Mouse (Mus musculus) telencephalon, adult 2 months (tissue): ENCODE results near the gene Ddx20.

Experiments used
- DNase-seq: peaks from one replicate; pipeline ENCODE4 v3.0.0-alpha.2; 2011; ENCODE audit warnings: low read depth, low spot score

The Ddx20 gene

DNA sequence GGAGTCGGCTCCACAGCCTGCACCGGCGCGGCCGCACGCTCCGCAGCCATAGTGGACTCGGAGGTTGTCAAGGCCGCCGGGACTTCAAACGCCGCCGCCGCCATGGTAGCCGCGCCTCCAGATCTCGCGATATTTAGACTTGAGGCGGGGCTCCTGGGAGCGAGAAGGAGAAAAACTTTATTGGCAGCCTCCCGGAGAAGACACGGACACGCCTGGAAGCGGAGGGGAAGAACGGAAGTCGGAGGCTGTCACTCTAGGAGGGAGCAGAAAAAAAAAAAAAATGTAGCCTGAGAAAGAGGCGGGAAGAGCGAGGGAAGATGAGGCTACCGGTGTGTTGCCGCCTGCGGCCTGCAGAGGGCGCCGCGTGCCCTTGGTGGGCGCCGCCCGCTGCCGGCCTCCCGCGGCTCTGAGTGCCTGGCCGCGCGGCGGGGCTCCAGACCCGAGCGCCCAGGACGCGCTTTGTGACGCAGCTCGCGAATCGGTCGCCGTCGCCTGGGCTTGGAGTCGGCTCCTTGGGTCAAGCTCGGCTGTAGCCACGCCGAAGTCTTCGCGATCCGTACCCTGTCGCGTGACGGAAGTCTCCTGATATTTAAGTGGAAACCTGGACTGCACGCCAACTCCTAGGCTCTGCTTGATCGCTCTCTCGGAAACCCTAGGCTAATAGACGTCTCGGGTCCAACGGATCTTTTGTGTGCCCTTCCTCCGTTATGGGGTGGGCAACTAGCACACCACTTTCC lies at the start of gene Ddx20:
Gene Ddx20, minus strand, starts transcription at position 251 of the 737 bp plus-strand sequence.
- peak; percentile 98 for DNase-seq

DNA sequence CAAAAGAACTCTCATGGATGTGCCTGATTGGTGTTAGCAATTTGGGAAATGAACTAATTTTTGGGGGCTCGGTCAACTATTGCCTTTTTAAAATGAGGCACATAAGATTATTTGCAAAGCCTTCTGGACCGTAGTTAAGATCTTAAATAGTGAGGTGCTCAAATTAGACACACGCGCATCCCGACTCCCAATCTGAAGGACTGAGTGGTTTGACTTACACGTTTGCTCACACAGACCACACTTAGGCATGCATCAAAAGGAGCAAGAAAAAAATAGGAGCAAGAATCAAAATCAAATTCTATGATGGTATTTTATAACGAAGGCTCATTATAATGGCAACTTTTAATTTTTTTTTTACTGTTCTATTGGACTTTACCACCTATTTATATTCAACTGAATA lies 49.7 kb upstream of the Ddx20 start:
- DNase-seq = no peak

DNA sequence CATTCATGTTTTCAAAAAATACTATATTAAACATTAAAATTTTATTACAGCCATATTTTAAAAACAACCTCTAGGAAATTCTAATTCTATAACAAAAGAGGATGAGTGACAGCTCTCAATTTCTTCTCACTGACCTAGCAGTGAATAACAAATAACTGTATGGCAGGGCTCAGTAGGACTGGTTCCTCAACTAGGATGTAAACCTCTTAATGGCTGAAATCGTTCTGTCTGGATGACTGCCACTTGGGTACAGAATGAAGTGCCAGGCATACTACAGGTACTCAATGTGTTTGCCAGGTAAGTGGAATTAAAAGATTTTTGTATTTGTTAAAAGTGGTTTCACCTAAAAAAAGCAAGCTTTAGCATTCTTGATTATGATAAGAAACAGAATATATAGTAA lies 48.8 kb upstream of the Ddx20 start:
- no peak for DNase-seq

DNA sequence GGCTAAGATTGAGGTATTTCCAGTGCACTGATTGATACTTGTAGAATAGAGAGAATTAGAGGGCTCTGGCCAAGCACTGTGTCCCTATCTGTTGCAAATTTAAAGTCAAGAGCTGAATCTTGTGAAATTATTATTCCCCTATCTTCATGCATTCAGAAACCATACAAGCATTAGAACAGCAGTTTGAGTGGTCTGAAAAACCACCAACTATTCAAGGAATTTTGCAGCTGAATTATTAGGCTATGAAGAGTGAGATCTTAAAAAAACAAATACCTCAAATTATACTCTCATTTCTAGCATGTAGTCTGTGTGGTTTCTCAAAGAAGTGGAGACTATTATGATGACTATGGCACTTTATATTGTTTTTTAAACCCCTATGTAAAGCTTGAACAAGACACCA lies 47.9 kb upstream of the Ddx20 start:
- DNase-seq = no peak

DNA sequence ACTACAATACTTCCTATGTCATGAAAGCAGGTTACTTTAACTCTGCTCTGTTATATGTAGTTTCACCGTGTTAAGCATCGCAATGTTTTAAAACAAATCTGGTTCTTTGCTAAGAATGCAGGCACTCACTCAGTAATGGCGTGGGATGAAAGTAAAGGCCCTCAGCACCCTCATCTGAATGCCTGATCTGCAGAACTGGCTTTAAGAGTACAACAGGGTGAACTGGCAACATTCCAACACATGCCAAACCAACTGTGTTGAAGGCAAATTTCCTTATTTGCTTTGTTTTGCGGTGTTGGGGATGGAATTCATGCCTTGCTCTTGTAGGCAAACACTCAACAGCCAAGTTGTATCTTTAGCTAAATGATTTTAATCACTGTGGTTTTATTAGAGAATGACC lies 46.2 kb upstream of the Ddx20 start:
- no peak for DNase-seq

DNA sequence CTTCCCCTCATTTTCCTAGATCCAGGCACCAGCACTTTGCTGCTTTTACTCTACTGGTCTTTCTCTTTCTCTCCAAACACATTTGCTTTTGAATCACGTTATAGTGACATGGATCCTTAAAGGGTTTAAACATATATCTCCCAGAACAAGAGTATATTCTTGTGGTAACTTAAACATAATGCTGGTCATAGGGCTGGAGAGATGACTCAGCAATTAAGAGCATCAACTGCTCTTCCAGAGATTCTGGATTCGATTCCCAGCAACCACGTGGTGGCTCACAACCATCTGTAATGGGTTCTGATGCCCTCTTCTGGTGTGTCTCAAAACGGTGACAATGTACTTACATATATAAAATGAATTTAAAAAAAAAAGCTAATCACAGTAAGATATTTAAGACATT lies 45.0 kb upstream of the Ddx20 start:
- no peak for DNase-seq

DNA sequence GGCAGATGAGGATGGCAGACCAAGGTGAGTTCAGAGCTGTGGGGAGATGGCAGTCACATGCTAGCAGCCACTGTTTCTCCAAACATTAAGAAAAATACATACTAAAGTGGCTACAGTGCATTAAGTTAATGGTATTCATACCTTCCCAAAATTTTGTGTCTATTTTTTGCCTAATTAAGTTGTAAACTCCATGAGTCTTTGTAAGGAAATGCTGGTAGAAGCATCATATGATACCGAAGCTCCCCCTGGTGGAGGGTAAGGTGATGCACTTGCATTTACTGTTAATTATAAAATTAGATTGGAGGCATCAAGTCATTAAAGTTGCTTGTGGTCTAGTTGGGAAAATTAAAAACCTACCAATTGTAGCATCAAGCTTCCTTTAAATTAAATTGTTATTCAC lies 38.7 kb upstream of the Ddx20 start:
- no peak for DNase-seq

DNA sequence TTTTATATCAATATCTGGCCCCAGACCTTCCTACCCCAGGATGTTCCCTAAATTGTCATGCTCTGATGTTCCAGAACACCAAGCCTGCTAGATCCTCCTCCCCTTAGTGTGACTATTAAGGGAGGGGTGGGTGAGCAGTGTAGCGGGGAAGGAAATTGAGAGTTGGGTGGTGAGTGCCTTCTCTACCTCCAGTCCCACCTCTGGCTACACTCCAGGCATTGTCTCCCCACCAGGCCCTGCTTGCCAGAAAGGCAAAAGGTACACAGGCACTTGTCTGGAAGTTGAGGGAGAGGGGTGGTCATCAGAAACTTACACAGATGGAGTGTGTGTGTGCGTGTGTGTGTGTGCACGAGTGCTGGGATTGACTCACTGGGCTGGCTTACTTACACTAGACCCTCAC lies 35.1 kb upstream of the Ddx20 start:
- DNase-seq = no peak

DNA sequence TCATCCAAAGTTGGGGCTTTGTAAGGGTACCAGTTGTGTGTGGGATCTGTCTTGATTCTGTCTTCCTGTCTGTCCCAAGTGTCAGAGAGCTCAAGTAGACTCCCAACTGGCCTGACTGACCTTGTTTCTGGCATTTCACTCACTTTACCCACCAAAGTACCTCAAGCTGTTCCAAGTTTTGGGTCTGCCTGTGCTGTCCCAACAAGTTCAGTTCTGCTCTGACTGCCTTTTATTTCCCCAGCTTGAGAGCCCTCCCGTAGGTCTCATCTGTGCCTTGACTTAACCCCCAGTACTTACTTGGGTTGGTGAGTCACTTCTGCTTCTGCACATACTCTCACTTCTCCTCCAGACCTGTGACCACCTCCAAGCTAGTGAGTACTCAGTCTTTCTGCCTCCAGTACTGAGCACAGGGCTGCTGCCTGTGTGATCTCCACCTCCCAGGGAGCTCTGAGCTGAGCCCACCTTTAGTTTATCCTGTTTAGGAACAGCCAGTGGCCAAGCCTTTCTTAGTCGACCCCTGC lies 34.4 kb upstream of the Ddx20 start:
- DNase-seq = no peak

DNA sequence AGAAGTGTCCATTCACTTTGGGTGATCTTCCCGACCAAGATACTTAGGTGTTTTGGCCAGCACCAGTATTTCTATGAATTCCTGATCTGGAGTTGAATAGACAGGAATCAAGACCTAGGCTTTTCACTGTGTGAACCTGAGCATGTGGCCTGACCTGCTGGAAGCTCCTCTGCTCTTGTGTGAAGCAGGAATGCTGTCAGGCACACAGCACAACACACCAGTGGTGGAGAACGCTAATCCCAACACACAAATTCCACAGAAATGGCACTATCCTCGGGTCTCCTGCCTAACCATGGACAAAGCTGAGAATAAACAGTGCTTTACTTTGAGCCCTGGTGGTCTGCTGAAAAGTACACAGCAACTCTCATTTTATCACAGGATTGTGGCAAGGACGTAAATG lies 33.1 kb upstream of the Ddx20 start:
- DNase-seq = no peak

DNA sequence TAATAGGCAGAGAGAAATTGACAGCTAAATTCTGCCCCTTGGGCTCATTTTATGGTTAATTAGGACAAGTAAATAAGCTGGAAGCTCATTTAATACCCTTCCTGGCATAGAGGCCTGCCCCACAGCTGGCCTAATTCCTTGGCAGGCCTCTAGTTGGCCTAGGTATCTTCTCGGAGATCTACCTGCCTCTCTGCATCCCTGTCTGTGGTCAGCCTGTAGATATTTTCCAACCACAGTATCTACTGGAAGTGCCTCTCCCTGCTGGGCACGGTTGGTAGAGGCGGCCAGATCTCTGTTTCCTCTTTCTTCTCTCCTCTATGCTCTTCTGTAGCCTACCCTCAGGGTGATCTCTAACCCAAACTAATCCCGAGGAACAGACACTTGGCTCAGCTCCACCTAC lies 32.6 kb upstream of the Ddx20 start:
- no peak for DNase-seq

DNA sequence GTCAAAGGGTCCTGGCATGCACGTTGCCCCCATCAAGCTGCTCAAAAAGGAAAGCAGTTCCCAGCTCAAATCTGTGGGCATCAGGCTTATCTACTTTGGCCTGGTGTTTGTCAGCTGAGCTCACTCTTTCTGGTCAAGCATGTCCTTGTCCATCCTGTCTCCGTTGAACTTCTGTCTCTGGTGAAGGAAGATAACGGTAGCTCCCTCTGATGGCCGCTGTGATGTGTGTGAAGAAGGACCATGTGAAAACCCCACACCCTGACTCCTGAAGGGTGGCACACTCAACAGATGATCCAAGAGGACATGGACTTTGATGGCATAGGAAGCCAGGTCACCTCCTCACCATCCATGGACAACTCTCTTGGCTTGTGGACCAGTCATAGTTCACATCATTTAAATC lies 31.4 kb upstream of the Ddx20 start:
- DNase-seq = no peak

DNA sequence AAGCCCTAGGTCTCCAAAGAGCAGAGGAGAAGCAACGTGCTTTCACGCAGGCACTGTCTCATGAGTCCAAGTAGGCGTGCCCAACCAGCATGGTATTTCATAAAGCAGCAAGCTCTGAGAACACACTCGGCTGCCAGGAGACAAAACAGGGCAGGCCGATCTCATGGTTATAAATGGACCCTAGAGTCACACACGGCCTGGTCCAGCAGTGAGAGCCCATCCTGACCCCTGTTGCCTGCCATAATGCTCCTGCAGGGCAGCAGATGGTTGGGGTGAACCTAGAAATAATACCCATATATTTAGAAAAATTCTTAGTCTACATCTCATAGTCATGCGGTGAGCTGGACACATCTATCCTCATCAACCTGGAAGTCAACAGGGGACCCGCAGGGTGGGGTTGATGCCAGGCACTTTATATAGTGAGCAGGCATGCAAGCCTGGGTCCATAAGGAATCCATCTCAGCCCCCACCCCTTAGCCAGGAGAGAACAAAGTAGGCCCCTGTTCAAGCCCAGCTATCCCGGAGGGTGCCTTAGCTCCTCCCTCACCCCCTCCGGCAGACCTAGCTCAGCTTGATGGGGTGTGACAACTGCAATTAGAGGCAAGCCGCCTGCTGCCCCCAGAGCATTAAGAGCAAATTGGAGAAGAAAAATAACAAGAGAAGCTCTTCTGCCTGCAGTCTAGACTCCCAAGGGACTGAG lies 30.6 kb upstream of the Ddx20 start:
- DNase-seq = no peak

DNA sequence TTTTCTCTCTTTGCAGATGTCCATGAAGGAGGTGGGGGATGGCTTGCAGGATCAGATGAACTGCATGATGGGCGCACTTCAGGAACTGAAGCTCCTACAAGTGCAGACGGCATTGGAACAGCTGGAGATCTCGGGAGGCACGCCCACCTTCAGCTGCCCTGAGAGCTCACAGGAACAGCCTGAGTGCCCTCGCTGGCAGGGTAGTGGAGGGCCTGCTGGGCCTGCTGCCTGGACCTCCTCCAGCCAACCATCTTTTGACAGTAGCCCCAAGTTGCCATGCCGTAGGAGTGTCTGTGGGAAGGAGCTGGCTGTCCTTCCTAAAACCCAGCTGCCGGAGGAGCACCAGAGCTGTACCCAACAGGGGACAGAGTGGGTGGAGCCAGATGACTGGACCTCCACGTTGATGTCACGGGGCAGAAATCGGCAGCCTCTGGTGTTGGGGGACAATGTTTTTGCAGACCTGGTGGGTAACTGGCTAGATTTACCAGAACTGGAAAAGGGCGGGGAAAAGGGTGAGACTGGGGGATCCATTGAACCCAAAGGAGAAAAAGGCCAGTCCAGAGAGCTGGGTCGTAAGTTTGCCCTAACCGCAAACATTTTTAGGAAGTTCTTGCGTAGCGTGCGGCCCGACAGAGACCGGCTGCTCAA lies 29.1 kb upstream of the Ddx20 start:
- DNase-seq = no peak

DNA sequence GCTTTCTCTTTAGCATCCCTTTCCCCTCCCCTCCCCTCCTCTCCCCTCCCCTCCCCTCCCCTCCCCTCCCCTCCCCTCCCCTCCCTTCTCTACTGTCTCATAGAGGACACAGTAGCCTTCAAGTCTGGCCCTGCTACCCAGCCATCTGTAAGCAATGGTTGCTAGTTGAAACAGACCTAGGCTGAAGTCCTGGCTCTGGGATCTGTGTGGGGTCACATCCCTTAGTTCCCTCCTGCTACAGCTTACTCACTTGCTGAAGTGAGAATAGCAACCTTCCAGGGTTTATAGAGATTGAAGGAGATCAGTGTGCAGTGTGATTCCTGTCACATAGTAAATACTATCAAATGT lies 27.4 kb upstream of the Ddx20 start:
- no peak for DNase-seq

DNA sequence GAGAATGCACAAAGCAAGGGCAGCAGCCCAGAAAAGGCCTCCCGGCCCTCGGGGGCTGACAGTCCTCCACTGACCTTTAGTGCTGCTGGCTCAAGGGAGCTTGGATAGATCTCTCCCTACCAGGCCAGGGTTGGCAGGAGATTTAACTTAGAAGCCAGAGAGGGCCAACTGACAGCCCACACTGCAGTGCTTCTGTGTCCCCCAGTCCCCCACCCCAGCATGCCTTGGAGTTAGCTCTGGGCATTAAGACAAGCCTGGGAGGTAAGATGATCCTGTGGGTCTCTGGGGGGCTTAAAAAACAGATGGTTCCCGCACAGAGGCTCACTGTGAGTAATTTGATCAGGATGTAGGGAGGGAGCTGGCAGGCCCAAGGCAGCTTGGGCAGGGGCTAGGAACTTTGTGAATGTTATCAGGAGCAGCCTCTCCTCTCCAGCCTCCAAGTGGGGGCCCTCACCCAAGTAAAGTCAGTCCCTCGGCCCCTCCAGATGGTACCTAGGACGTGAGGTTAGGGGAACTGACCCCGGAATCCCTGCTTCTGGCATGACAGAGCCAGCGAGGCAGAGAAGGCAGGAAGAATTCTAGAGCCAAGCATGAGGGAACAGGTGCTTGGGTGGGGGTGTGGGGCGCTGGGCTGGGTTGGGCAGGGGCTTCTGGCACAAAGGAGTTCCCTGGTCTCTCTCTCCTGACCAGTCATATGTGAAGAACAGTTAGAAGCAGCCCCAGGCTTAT lies 26.9 kb upstream of the Ddx20 start:
- DNase-seq = no peak

DNA sequence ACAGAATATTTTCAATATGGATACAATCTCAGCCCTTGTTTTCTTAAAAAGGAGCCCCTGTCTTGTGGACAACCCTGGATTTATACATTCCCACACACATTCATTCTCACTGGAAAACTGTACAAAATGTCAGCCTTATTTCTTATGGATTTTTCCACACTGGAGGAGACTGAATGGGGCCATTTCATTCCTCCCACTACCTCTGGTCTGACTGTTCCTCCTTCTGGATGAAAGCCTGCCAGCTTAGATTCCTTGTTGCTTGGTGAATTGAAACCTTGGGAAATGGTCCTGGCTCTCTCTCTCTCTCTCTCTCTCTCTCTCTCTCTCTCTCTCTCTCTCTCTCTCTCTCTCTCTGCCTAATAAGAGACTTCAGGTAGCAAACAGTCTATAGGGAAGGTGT lies 25.5 kb upstream of the Ddx20 start:
- no peak for DNase-seq

DNA sequence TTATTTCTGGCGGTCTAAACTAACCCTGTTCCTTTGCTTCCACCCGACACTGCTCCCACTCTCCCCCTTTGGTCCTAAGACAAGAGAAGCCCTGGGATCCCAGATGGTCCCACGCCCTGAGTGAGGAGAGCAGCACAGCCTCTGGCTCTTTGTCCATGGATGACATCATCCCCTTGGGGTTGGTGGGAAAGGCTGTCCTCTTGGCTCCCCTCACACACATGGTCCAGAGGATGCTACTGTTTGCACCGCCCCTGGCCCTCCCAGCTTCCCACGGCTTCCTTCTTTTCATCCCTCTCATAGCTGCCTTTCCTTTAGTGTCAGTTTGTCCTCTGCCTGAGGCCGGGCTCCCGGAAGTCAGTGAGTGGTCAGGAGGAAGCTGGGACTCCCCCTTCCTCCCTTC lies 24.4 kb upstream of the Ddx20 start:
- DNase-seq = no peak

DNA sequence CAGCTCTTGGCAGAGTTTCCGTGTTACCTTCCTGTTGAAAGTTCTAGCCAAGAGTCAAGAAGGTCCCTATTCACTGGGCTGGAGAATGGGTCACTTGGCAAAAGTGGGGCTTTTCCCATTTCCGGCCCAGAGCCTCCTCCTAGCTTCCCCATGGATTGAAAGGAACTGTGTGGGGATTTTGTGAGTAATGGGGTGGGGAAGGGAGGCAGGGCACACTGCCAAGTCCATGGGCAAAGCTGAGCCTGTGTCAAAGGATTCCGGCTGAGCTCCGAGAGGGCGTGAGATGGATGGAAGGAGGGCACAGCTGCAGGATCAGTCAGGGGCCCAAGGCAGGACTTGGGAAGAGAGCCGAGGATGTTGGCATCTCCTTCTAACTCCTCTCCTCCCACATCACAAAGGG lies 22.9 kb upstream of the Ddx20 start:
- DNase-seq = no peak

DNA sequence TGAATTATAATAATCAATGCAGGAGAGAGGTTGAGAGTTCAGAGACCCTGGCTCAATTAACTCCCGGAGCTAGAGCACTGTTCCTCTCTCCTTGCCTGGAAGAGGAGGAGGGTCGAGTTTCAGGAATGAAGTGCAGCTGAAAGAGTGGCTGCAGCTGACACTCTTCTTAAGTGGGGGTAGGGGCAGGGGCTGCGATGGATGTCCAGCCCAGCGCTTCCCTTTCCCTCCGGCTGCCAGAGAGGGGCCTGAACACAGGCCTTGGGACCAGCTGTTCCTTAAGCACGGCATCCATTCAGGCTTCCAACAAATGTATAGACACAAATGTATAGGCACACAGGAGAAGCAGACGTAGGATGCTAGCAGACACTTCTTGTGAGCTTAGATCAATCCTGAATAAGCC lies 20.2 kb upstream of the Ddx20 start:
- DNase-seq = no peak

DNA sequence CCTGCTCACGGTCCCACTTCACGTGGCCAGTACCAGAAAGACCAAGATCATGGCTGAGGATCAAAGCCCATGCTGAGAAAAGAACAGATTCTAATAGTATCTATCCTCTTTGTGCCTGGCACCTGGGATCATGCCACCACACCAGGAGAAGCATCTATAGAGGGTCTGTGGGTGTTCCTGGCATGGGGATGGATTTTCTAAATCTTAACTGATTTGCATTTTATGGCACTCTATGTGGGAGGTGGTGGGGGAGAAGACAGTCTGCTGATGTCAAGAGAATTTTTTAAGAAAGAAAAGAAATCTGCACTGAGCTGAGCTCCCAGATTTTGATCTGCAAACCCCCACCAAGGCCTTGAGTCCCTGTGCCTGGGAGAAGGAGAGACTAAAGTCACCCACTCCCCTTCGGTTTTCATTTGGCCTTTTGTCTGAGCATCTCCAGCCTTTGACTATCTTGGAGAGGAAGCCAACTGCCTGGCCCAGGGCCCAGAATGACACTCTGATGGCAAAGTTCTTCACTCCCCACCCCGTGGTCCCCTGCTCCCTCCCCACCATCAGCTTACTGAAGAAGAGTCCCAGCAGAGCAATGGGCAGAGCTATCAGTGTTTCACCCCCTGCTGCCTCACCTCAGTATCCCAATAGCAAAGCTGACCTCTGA lies 19.1 kb upstream of the Ddx20 start:
- peak; percentile 93 for DNase-seq

DNA sequence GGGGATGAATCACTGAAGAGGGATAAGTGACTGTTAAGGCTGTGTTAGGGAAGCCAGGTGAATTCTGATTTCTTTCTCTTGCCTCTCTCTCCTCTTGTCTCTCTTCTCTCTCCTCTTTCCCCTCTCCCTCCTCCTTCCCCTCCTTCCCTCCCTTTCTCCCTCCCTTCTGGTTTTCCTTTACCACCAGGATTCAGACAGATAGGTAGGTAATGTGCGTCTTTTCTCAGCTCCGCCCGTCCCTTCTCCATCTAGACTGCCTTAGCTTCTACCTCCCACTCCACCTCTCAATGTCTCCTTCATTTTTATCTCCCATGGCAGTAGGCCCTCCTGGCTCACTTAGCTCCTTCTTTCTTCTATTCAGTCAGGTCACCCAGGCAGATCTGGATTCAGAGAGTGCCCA lies 18.2 kb upstream of the Ddx20 start:
- DNase-seq = no peak
